Mouse (Mus musculus): Measurements from ENCODE around the gene Rec114. TPM values are rescaled to one million over a fixed set of nuclear protein-coding genes. Genes with fewer than 3 reads are reported as not detected.

Gene Rec114
- total and polyA plus RNA-seq, 3 experiments, result 111 to 135 TPM; not detected in 1

- TF ChIP-seq ZC3H11A (IDR thresholded peaks at IDR 0.05; ENCODE audit: low read depth, low read length) (peak; percentile 60; the same call in 1 of the 2 replicates), TAL1 (IDR thresholded peaks at IDR 0.05; ENCODE audit: low read length) (no peak), ETS1 (IDR thresholded peaks at IDR 0.05; ENCODE audit: low read depth, low read length) (no peak), CTCF (IDR thresholded peaks at IDR 0.05 in 2 of 3, conservative IDR thresholded peaks at IDR 0.05 in 1 of 3; ENCODE audit: control insufficient read depth in 1 of 3, insufficient read depth in 1 of 3, low read depth in 2 of 3, low read length in 3 of 3, poor library complexity in 1 of 3, severe bottlenecking in 1 of 3) (peak; percentile 35 to 59 (median 47); a peak in 5 of 6 replicates), SMC3 (IDR thresholded peaks at IDR 0.05; ENCODE audit: low read depth, low read length) (peak; percentile 61), RAD21 (IDR thresholded peaks at IDR 0.05; ENCODE audit: low read depth, low read length) (peak; percentile 55), E2F4 (IDR thresholded peaks at IDR 0.05; ENCODE audit: borderline replicate concordance, low read depth, low read length) (no peak), JUND (IDR thresholded peaks at IDR 0.05; ENCODE audit: low read depth, low read length) (no peak)
- Histone ChIP-seq H3K4me1 (ENCODE audit: control insufficient read depth in 1 of 2, insufficient read depth in 2 of 2, low read length in 2 of 2) (peaks cover 4 to 13% of the 10 kb centered on the region in 2 experiments), H3K36me3 (ENCODE audit: control insufficient read depth in 1 of 2, insufficient read depth in 2 of 2, low read length in 2 of 2) (peaks cover 0 to 17% of the 10 kb centered on the region in 2 experiments; a peak in 3 of 4 replicates), H3K79me2 (ENCODE audit: control insufficient read depth, insufficient read depth, low read length, poor library complexity) (peaks cover 21% of the 10 kb centered on the region), H3K9me3 (replicated peaks; ENCODE audit: insufficient read depth, low read length) (no peaks in the 10 kb centered on the region), H3K4me3 (ENCODE audit: control insufficient read depth in 1 of 2, insufficient read depth in 1 of 2, low read depth in 2 of 2, low read length in 2 of 2) (no peak overlapping the region), H3K9ac (ENCODE audit: control insufficient read depth, low read depth, low read length, poor library complexity, severe bottlenecking) (no peak overlapping the region), H3K27ac (ENCODE audit: control insufficient read depth, low read depth, low read length) (no peak overlapping the region), H3K27me3 (ENCODE audit: control insufficient read depth in 1 of 2, insufficient read depth in 2 of 2, low read length in 2 of 2) (no peaks in the 10 kb centered on the region)
- DNase-seq (ENCODE audit: low read depth, low spot score), result peak; percentile 32
These were observed 1.1 kb downstream of the Rec114 start for GRCm38 (mm10) chr9:58742692-58743091.

GRCm38 (mm10) chr9:58741369-58741768 lies 2.4 kb downstream of the Rec114 start:
- H3K4me1 ChIP-seq (ENCODE audit: control insufficient read depth in 1 of 2, insufficient read depth in 2 of 2, low read length in 2 of 2), result peaks cover 4 to 9% of the 10 kb centered on the region in 2 experiments
- peaks cover 0 to 14% of the 10 kb centered on the region in 2 experiments; a peak in 3 of 4 replicates for H3K36me3 ChIP-seq (ENCODE audit: control insufficient read depth in 1 of 2, insufficient read depth in 2 of 2, low read length in 2 of 2)
- H3K9ac ChIP-seq (ENCODE audit: control insufficient read depth, low read depth, low read length, poor library complexity, severe bottlenecking), result peak overlapping the region; percentile 84
- H3K79me2 ChIP-seq (ENCODE audit: control insufficient read depth, insufficient read depth, low read length, poor library complexity), result peaks cover 25% of the 10 kb centered on the region
- peak overlapping the region; percentile 56 for H3K27ac ChIP-seq (ENCODE audit: control insufficient read depth, low read depth, low read length)
- H3K4me3 ChIP-seq (ENCODE audit: control insufficient read depth in 1 of 2, insufficient read depth in 1 of 2, low read depth in 2 of 2, low read length in 2 of 2), result peak overlapping the region; percentile 62 to 75
- peak; percentile 95 for DNase-seq (ENCODE audit: low read depth, low spot score)
- H3K9me3 ChIP-seq (replicated peaks; ENCODE audit: insufficient read depth, low read length), result no peaks in the 10 kb centered on the region
- no peaks in the 10 kb centered on the region for H3K27me3 ChIP-seq (ENCODE audit: control insufficient read depth in 1 of 2, insufficient read depth in 2 of 2, low read length in 2 of 2)
- TF ChIP-seq BHLHE40 (IDR thresholded peaks at IDR 0.05; ENCODE audit: borderline replicate concordance, low read depth, low read length) (peak; percentile 42; the same call in 1 of the 2 replicates), POLR2A (IDR thresholded peaks at IDR 0.05; ENCODE audit: control insufficient read depth in 1 of 2, insufficient read depth in 1 of 2, low read depth in 1 of 2, low read length in 2 of 2, poor library complexity in 1 of 2) (peak in 1 of 2 experiments; percentile 72; a peak in 2 of 4 replicates), NRF1 (IDR thresholded peaks at IDR 0.05; ENCODE audit: insufficient read depth, low read depth, low read length, poor library complexity, severe bottlenecking) (no peak), EP300 (IDR thresholded peaks at IDR 0.05; ENCODE audit: low read depth in 1 of 2, low read length in 2 of 2) (no peak), MAX (IDR thresholded peaks at IDR 0.05; ENCODE audit: low read length) (peak; percentile 97), TBP (IDR thresholded peaks at IDR 0.05; ENCODE audit: low read depth, low read length) (peak; percentile 48; the same call in 1 of the 2 replicates), USF1 (IDR thresholded peaks at IDR 0.05; ENCODE audit: low read depth, low read length) (peak; percentile 96), MAZ (IDR thresholded peaks at IDR 0.05; ENCODE audit: low read depth, low read length) (no peak), ZC3H11A (IDR thresholded peaks at IDR 0.05; ENCODE audit: low read depth, low read length) (no peak), ZKSCAN1 (IDR thresholded peaks at IDR 0.05; ENCODE audit: low read depth, low read length) (no peak), HCFC1 (IDR thresholded peaks at IDR 0.05; ENCODE audit: low read depth, low read length) (peak; percentile 76), ELF1 (IDR thresholded peaks at IDR 0.05; ENCODE audit: low read depth, low read length) (peak; percentile 92), E2F4 (IDR thresholded peaks at IDR 0.05; ENCODE audit: borderline replicate concordance, low read depth, low read length) (peak; percentile 85; the same call in 1 of the 2 replicates), ETS1 (IDR thresholded peaks at IDR 0.05; ENCODE audit: low read depth, low read length) (0 out of 2 replicates have a peak, but pooled peaks have one; percentile 21), POLR2AphosphoS2 (IDR thresholded peaks at IDR 0.05; ENCODE audit: low read length) (no peak; the same call in 1 of the 2 replicates), SIN3A (IDR thresholded peaks at IDR 0.05; ENCODE audit: low read length) (peak; percentile 88), RAD21 (IDR thresholded peaks at IDR 0.05; ENCODE audit: low read depth, low read length) (no peak), TCF12 (IDR thresholded peaks at IDR 0.05; ENCODE audit: low read depth, low read length) (no peak), CHD1 (IDR thresholded peaks at IDR 0.05; ENCODE audit: low read depth, low read length) (no peak), GABPA (IDR thresholded peaks at IDR 0.05; ENCODE audit: low read depth, low read length) (no peak), CTCF (IDR thresholded peaks at IDR 0.05 in 2 of 3, conservative IDR thresholded peaks at IDR 0.05 in 1 of 3; ENCODE audit: control insufficient read depth in 1 of 3, insufficient read depth in 1 of 3, low read depth in 2 of 3, low read length in 3 of 3, poor library complexity in 1 of 3, severe bottlenecking in 1 of 3) (no peak), JUND (IDR thresholded peaks at IDR 0.05; ENCODE audit: low read depth, low read length) (no peak), USF2 (IDR thresholded peaks at IDR 0.05; ENCODE audit: borderline replicate concordance in 1 of 2, insufficient read depth in 1 of 2, low read depth in 1 of 2, low read length in 2 of 2) (peak; percentile 40 to 89; a peak in 3 of 4 replicates), UBTF (IDR thresholded peaks at IDR 0.05; ENCODE audit: borderline replicate concordance, insufficient read depth, low read depth, low read length) (no peak), CHD2 (IDR thresholded peaks at IDR 0.05; ENCODE audit: low read length) (no peak), POLR2AphosphoS5 (IDR thresholded peaks at IDR 0.05; ENCODE audit: borderline replicate concordance, low read depth, low read length) (no peak), NELFE (IDR thresholded peaks at IDR 0.05; ENCODE audit: low read depth, low read length) (no peak; the same call in 1 of the 2 replicates)

Measured in MEL (cell line).